Mouse (Mus musculus) spleen, embryonic (tissue): ENCODE measurements around the gene H3f3b.
"Not testable (repeated sequence)": the region's sequence is repeated elsewhere in the genome, so short reads cannot be mapped to it uniquely, and the experiment has no call there.

Source experiments
- CTCF ChIA-PET: fragments of 350-600 bp; sonication (Branson Sonifier 250); formaldehyde crosslinking; loops from one replicate; lab custom pipeline; 2022; lab: Charles Lee

The H3f3b gene

GRCm38 (mm10) chr11:116049610-116050009 is 21.8 kb upstream of the H3f3b start:
- CTCF ChIA-PET, result no interaction called here

- CTCF ChIA-PET, result interaction anchor here (0.6 kb wide), 1 partner anchor 20 kb away, joined by 3 read pairs; no protein-coding TSS in a partner anchor
These were observed 17.4 kb upstream of the H3f3b start for GRCm38 (mm10) chr11:116045173-116045572.

GRCm38 (mm10) chr11:116043286-116043685 is 15.5 kb upstream of the H3f3b start:
- CTCF ChIA-PET, result interaction anchor here (0.7 kb wide), 1 partner anchor 13 kb away, joined by 6 read pairs; no protein-coding TSS in a partner anchor

GRCm38 (mm10) chr11:116042372-116043138 is 14.8 kb upstream of the H3f3b start:
- CTCF ChIA-PET, result no interaction called here

- CTCF ChIA-PET, result no interaction called here
These were observed 14.1 kb upstream of the H3f3b start for GRCm38 (mm10) chr11:116041833-116042232.

GRCm38 (mm10) chr11:116040593-116040992 is 12.8 kb upstream of the H3f3b start:
- CTCF ChIA-PET, result no interaction called here

GRCm38 (mm10) chr11:116037826-116038225 is 10.1 kb upstream of the H3f3b start:
- CTCF ChIA-PET, result no interaction called here

- CTCF ChIA-PET, result interaction anchor here (0.5 kb wide), 1 partner anchor 52 kb away, joined by 3 read pairs; no protein-coding TSS in a partner anchor
These were observed 8.9 kb upstream of the H3f3b start for GRCm38 (mm10) chr11:116036671-116037070.

- CTCF ChIA-PET, result no interaction called here
These were observed 6.8 kb upstream of the H3f3b start for GRCm38 (mm10) chr11:116034584-116034983.

- CTCF ChIA-PET, result interaction anchor here (0.7 kb wide), 1 partner anchor 43 kb away, joined by 4 read pairs; no protein-coding TSS in a partner anchor
These were observed 3.4 kb upstream of the H3f3b start for GRCm38 (mm10) chr11:116030898-116031845.

- CTCF ChIA-PET, result no interaction called here
These were observed 2.5 kb upstream of the H3f3b start, which contains the start of gene Unk for GRCm38 (mm10) chr11:116030088-116030897. Gene Unk, plus strand, starts transcription at chr11:116030322.

GRCm38 (mm10) chr11:116029086-116029865 is 1.5 kb upstream of the H3f3b start:
- CTCF ChIA-PET, result no interaction called here

- CTCF ChIA-PET, result interaction anchor here (0.7 kb wide), 1 partner anchor 614 kb away, joined by 8 read pairs; no protein-coding TSS in a partner anchor
These were observed 559 bp upstream of the H3f3b start for GRCm38 (mm10) chr11:116028177-116028865.

- CTCF ChIA-PET, result interaction anchor here (0.7 kb wide), 1 partner anchor 20 kb away, joined by 3 read pairs; no protein-coding TSS in a partner anchor
These were observed 2.5 kb downstream of the H3f3b start for GRCm38 (mm10) chr11:116025056-116025845.

GRCm38 (mm10) chr11:116024356-116024808 is 3.4 kb downstream of the H3f3b start:
- CTCF ChIA-PET, result no interaction called here

GRCm38 (mm10) chr11:116023771-116024355 is 3.9 kb downstream of the H3f3b start:
- CTCF ChIA-PET, result no interaction called here

- CTCF ChIA-PET, result not testable (repeated sequence)
These were observed 4.5 kb downstream of the H3f3b start for GRCm38 (mm10) chr11:116023074-116023770.
